9 mouse cellular contexts compared by ENCODE assay signal in the genomic region with DNA sequence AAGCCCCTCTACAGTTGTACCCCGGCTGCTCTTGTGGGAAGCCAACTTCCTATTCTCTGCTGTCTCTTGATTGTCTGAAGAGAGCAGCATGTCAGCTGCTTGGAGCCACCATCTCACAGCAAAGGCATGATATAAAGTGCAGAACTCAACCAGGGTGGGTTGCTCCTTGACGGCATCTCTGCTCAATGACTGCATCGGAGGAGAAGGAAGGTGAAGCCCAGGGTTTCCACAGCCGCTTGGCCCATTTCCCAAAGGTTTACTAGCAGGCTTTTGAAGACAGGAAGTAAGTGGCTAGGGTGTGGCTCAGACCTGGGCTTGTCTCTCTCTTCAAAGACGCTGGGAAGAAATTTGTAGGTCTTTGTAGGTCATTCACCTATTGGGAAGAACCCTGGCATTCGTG. TPM values are rescaled to one million over a fixed set of nuclear protein-coding genes. Genes with fewer than 3 reads are reported as not detected.
DNase-seq lines count a peak whose midpoint lies in the region.
"Had no signal": no experiment of that assay in that cellular context is flagged by ENCODE, and none has a peak within 500 bp of the region (broad histone marks: within the 10 kb centered on the region; RNA-seq: fewer than 3 reads in every experiment).

No protein-coding gene starts in this region.

- intact Hi-C loops in heart, postnatal 36 days (cut with DNase I): loop anchor here (10.0 kb wide), 1 partner anchor 414 kb away; no protein-coding TSS in a partner anchor

- 35% methylated on average over 6 of the region's 6 CpGs for WGBS in large intestine, adult 2 months

- DNase-seq in heart, adult 11 months: peak; percentile 96
- DNase-seq in heart, postnatal 36 days: no peak
- DNase-seq in lung, postnatal 10 days: peak; percentile 55
- DNase-seq in lung, postnatal 14 days: no peak
- DNase-seq in large intestine, adult 2 months (ENCODE audit: low read depth, low spot score): peak; percentile 80
- peak; percentile 63 for DNase-seq in thymus, postnatal 25 days
- DNase-seq in layer of hippocampus, postnatal 10 days (ENCODE audit: low spot score in 2 of 2): no peak
- DNase-seq in frontal cortex, adult 2 months (ENCODE audit: extremely low spot score in 1 of 2, low spot score in 1 of 2): no peak
- DNase-seq: cerebellum, postnatal 36 days had no signal

RNA-seq across cellular contexts. Expression of a gene that starts 36.6 kb away (rescaled TPM):
- total RNA-seq in heart, postnatal 36 days (2021): under 1 TPM in 1 of 2 experiments, not detected in 1; 0.16 TPM
- 1.1 and 1.6 TPM in 2 replicates for polyA plus RNA-seq in large intestine, adult 2 months (2012; rRNA removed)
- 1 to 10 TPM; 2.1 to 2.5 TPM for total RNA-seq in layer of hippocampus, postnatal 10 days (2021)
- 8.3 and 10.2 TPM in 2 replicates for polyA plus RNA-seq in frontal cortex, adult 2 months (2012; rRNA removed)

Comparison
In these comparisons a context has a peak if more than half of its experiments do, and no peak if none do; other contexts are left out.
1. DNase-seq: peak in heart, adult 11 months (single experiment), lung, postnatal 10 days (single experiment), large intestine, adult 2 months (single experiment) and thymus, postnatal 25 days (single experiment); none in heart, postnatal 36 days (0 of 2), lung, postnatal 14 days (single experiment), layer of hippocampus, postnatal 10 days (0 of 2) and frontal cortex, adult 2 months (0 of 2).